Mouse (Mus musculus): ENCODE measurements around the gene Zmym2. TPM values are rescaled to one million over a fixed set of nuclear protein-coding genes. Genes with fewer than 3 reads are reported as not detected.

Zmym2 gene
- polyA plus RNA-seq, 1 experiment from 2014 or later: 68.5 TPM

- H3K9me3 ChIP-seq: no peaks in the 10 kb centered on the region
- ATAC-seq (ENCODE audit: insufficient number of reproducible peaks, insufficient read depth, low FRiP score, low TSS enrichment): no peak
- H3K4me3 ChIP-seq: no peak overlapping the region
- no peak overlapping the region for H3K9ac ChIP-seq
- no peak overlapping the region for H3K27ac ChIP-seq
- WGBS: 90% methylated on average over 6 of the region's 6 CpGs
- peaks cover 37% of the 10 kb centered on the region for H3K36me3 ChIP-seq
- no peaks in the 10 kb centered on the region for H3K4me1 ChIP-seq
- H3K27me3 ChIP-seq: no peaks in the 10 kb centered on the region
- no peak overlapping the region for H3K4me2 ChIP-seq (replicated peaks)
Measured at GRCm38 (mm10) chr14:56935481-56935880, 49.0 kb downstream of the Zmym2 start.

GRCm38 (mm10) chr14:56939903-56940302, 53.5 kb downstream of the Zmym2 start:
- Histone ChIP-seq H3K27me3 (no peaks in the 10 kb centered on the region), H3K4me3 (no peak overlapping the region), H3K27ac (no peak overlapping the region), H3K4me2 (replicated peaks) (no peak overlapping the region), H3K9me3 (no peaks in the 10 kb centered on the region), H3K4me1 (no peaks in the 10 kb centered on the region), H3K36me3 (peaks cover 58% of the 10 kb centered on the region), H3K9ac (no peak overlapping the region)
- WGBS: 98% methylated on average over 1 of the region's 1 CpGs
- ATAC-seq (ENCODE audit: insufficient number of reproducible peaks, insufficient read depth, low FRiP score, low TSS enrichment): no peak

- Histone ChIP-seq H3K4me2 (replicated peaks) (no peak overlapping the region), H3K27ac (no peak overlapping the region), H3K9me3 (no peaks in the 10 kb centered on the region), H3K9ac (no peak overlapping the region), H3K36me3 (peaks cover 61% of the 10 kb centered on the region), H3K4me1 (no peaks in the 10 kb centered on the region), H3K27me3 (no peaks in the 10 kb centered on the region), H3K4me3 (no peak overlapping the region)
- ATAC-seq (ENCODE audit: insufficient number of reproducible peaks, insufficient read depth, low FRiP score, low TSS enrichment): no peak
- 94% methylated on average over 4 of the region's 4 CpGs for WGBS
Measured at GRCm38 (mm10) chr14:56952928-56953327, 66.5 kb downstream of the Zmym2 start.

- no peaks in the 10 kb centered on the region for H3K4me1 ChIP-seq
- no peak for ATAC-seq (ENCODE audit: insufficient number of reproducible peaks, insufficient read depth, low FRiP score, low TSS enrichment)
Measured at GRCm38 (mm10) chr14:56954393-56954792, 67.9 kb downstream of the Zmym2 start.

GRCm38 (mm10) chr14:56963969-56964734, 77.7 kb downstream of the Zmym2 start:
- Histone ChIP-seq H3K4me1 (no peaks in the 10 kb centered on the region), H3K9ac (no peak overlapping the region), H3K27me3 (no peaks in the 10 kb centered on the region), H3K27ac (no peak overlapping the region), H3K4me2 (replicated peaks) (no peak overlapping the region), H3K9me3 (no peaks in the 10 kb centered on the region), H3K4me3 (no peak overlapping the region), H3K36me3 (peaks cover 18% of the 10 kb centered on the region; the same call in 1 of the 2 replicates)
- ATAC-seq (ENCODE audit: insufficient number of reproducible peaks, insufficient read depth, low FRiP score, low TSS enrichment): no peak
- WGBS: 66% methylated on average over 2 of the region's 2 CpGs

More at GRCm38 (mm10) chr14:56954393-56954792, 67.9 kb downstream of the Zmym2 start:
- no peak overlapping the region for H3K27ac ChIP-seq
- peaks cover 56% of the 10 kb centered on the region for H3K36me3 ChIP-seq
- H3K27me3 ChIP-seq: no peaks in the 10 kb centered on the region
- H3K9ac ChIP-seq: no peak overlapping the region
- H3K9me3 ChIP-seq: no peaks in the 10 kb centered on the region
- H3K4me3 ChIP-seq: no peak overlapping the region
- no peak overlapping the region for H3K4me2 ChIP-seq (replicated peaks)

- Histone ChIP-seq H3K27me3 (no peaks in the 10 kb centered on the region), H3K9ac (no peak overlapping the region), H3K4me1 (peaks cover 3% of the 10 kb centered on the region; the same call in 1 of the 2 replicates), H3K4me2 (replicated peaks) (no peak overlapping the region), H3K27ac (no peak overlapping the region), H3K4me3 (no peak overlapping the region), H3K36me3 (no peaks in the 10 kb centered on the region), H3K9me3 (no peaks in the 10 kb centered on the region)
- no peak for ATAC-seq (ENCODE audit: insufficient number of reproducible peaks, insufficient read depth, low FRiP score, low TSS enrichment)
- 75% methylated on average over 8 of the region's 8 CpGs for WGBS
Measured at GRCm38 (mm10) chr14:56969653-56970052, 83.2 kb downstream of the Zmym2 start.

- no peaks in the 10 kb centered on the region for H3K9me3 ChIP-seq
- no peaks in the 10 kb centered on the region for H3K27me3 ChIP-seq
- H3K27ac ChIP-seq: no peak overlapping the region
- H3K9ac ChIP-seq: no peak overlapping the region
- no peak for ATAC-seq (ENCODE audit: insufficient number of reproducible peaks, insufficient read depth, low FRiP score, low TSS enrichment)
- H3K4me3 ChIP-seq: no peak overlapping the region
- 77% methylated on average over 11 of the region's 11 CpGs for WGBS
- H3K36me3 ChIP-seq: no peaks in the 10 kb centered on the region
- no peak overlapping the region for H3K4me2 ChIP-seq (replicated peaks)
- peaks cover 3% of the 10 kb centered on the region; the same call in 1 of the 2 replicates for H3K4me1 ChIP-seq
Measured at GRCm38 (mm10) chr14:56970160-56970559, 83.7 kb downstream of the Zmym2 start.

- Histone ChIP-seq H3K27me3 (no peaks in the 10 kb centered on the region), H3K4me1 (no peaks in the 10 kb centered on the region), H3K27ac (no peak overlapping the region), H3K4me3 (no peak overlapping the region), H3K36me3 (no peaks in the 10 kb centered on the region), H3K4me2 (replicated peaks) (no peak overlapping the region), H3K9ac (no peak overlapping the region), H3K9me3 (no peaks in the 10 kb centered on the region)
- 73% methylated on average over 8 of the region's 8 CpGs for WGBS
- no peak for ATAC-seq (ENCODE audit: insufficient number of reproducible peaks, insufficient read depth, low FRiP score, low TSS enrichment)
Measured at GRCm38 (mm10) chr14:56978045-56978655, 91.7 kb downstream of the Zmym2 start.

- Histone ChIP-seq H3K4me1 (no peaks in the 10 kb centered on the region), H3K9me3 (no peaks in the 10 kb centered on the region), H3K27ac (no peak overlapping the region), H3K27me3 (no peaks in the 10 kb centered on the region), H3K36me3 (no peaks in the 10 kb centered on the region), H3K9ac (no peak overlapping the region), H3K4me2 (replicated peaks) (no peak overlapping the region), H3K4me3 (no peak overlapping the region)
- 78% methylated on average over 4 of the region's 4 CpGs for WGBS
- ATAC-seq (ENCODE audit: insufficient number of reproducible peaks, insufficient read depth, low FRiP score, low TSS enrichment): no peak
Measured at GRCm38 (mm10) chr14:56988621-56989020, 102.2 kb downstream of the Zmym2 start.

Other genes starting within 250 kb of the Zmym2 start
- 33.7 and 37.1 TPM in 2 replicates for gene Mphosph8, start 218.4 kb upstream of the Zmym2 start, polyA plus RNA-seq (2016; fragmentation: Nextera tagmentation; extraction: Ambion mirVana)
- gene Pspc1, start 108.3 kb upstream of the Zmym2 start, polyA plus RNA-seq (2016; fragmentation: Nextera tagmentation; extraction: Ambion mirVana): 47.1 and 49.9 TPM in 2 replicates
- 30.8 and 33.3 TPM in 2 replicates for gene Zmym5, start 74.9 kb upstream of the Zmym2 start, polyA plus RNA-seq (2016; fragmentation: Nextera tagmentation; extraction: Ambion mirVana)
- gene Gja3, start 171.4 kb downstream of the Zmym2 start, polyA plus RNA-seq (2016; fragmentation: Nextera tagmentation; extraction: Ambion mirVana): 2.1 and 4.1 TPM in 2 replicates
- 28.4 and 37.5 TPM in 2 replicates for gene Gjb2, start 218.0 kb downstream of the Zmym2 start, polyA plus RNA-seq (2016; fragmentation: Nextera tagmentation; extraction: Ambion mirVana)
- gene Gm4491, start 229.2 kb downstream of the Zmym2 start, polyA plus RNA-seq (2016; fragmentation: Nextera tagmentation; extraction: Ambion mirVana): not detected in 2 replicates
- 11.8 and 15.2 TPM in 2 replicates for gene Gjb6, start 247.0 kb downstream of the Zmym2 start, polyA plus RNA-seq (2016; fragmentation: Nextera tagmentation; extraction: Ambion mirVana)